Mouse (Mus musculus): ENCODE results near the gene Cc2d2b.
A peak's percentile ranks its signal among the peaks of the same experiment; 100 is the strongest.

Cc2d2b gene

GRCm38 (mm10) chr19:40748559-40748958, at the start of gene Cc2d2b:
Gene Cc2d2b, plus strand, starts transcription at chr19:40748753.
- no peak for DNase-seq (ENCODE audit: low spot score)

GRCm38 (mm10) chr19:40699816-40700215, 48.7 kb upstream of the Cc2d2b start:
- no peak for DNase-seq (ENCODE audit: low spot score)

GRCm38 (mm10) chr19:40702406-40702805, 46.1 kb upstream of the Cc2d2b start:
- no peak for DNase-seq (ENCODE audit: low spot score)

- DNase-seq (ENCODE audit: low spot score) = no peak
Observed at GRCm38 (mm10) chr19:40712889-40713628, 35.5 kb upstream of the Cc2d2b start.

GRCm38 (mm10) chr19:40714700-40715099, 33.9 kb upstream of the Cc2d2b start:
- no peak for DNase-seq (ENCODE audit: low spot score)

DNA sequence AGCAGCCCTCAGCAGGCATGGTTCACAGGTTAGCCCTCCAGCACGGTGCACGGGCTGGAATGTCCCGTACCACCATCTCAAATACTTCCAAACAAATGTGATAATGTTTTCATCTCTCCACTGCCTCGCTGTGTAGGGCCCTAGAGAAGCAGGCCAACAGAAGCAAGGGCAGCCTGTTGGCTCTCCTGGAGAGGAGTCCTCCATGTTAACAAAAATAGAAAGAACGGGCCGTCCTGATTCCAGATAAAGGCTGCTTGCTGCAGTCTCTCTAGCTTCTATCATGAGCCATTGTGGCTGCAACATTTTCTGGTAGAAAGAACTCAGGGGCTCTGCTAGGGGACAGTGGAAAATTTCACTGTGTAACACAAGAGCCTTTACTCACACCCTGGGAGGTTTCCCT, 31.6 kb upstream of the Cc2d2b start:
- no peak for DNase-seq (ENCODE audit: low spot score)

- DNase-seq (ENCODE audit: low spot score) = no peak
Observed at GRCm38 (mm10) chr19:40719439-40720105, 29.0 kb upstream of the Cc2d2b start.

DNA sequence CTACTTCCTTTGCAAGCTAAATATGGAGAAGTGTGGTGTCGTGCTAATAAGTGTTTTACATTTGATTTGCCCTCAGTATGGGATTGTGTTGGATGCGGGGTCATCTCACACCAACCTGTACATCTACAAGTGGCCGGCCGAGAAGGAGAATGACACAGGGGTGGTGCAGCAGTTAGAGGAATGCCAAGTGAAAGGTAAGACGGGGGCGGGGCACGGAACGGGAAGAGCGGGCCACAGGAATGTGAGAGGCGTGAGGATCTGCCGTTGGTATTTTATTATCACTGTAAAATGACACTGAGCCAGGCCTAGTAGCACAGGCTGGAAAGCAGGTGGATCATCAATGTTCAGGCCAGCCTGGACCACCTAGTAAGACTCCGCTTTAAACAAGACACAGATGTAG, 28.2 kb upstream of the Cc2d2b start:
- no peak for DNase-seq (ENCODE audit: low spot score)

DNA sequence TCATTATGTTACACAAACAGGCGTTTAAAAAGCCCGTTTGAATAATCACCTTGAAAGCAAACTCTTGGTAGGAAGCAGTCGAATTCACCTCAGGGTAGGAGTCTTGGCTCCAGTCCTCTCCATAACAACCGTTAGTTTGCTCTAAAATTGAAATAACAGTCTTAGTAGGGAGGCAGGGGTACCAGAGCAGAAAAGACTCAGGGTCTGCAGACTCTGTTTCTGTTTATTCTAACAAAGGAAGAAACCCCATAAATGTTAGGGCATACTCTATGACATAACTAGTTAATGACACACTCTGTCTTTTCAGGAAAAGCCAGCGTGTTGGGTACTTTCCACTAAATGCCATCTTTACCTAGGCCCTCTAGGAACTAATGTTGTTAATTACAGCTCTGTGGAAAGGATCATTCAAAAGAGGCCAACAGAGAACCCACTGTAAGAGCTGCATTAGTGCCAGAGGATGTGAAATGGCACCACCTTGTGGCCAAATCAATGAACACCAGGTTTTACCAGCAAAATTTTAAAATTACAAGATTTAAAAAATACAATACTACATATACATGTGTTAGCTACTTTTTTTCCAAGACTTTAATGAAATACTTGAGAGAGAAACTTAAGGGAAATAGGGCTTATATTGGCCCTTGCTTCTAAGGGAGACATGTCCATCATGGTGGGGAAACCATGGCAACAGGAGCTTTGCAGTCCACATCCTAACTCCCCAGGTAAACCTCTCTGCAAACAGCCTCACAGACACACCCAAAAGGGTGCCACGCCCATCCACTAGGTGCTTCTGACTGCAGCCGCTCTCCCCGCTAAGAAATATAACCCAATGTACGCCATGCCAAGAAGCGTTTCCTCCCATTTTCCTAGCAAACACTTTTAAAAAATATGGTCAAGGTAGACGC, 26.2 kb upstream of the Cc2d2b start:
- DNase-seq (ENCODE audit: low spot score) = peak; percentile 15

- no peak for DNase-seq (ENCODE audit: low spot score)
Observed at GRCm38 (mm10) chr19:40723516-40723915, 25.0 kb upstream of the Cc2d2b start.

GRCm38 (mm10) chr19:40726148-40726547, 22.4 kb upstream of the Cc2d2b start:
- no peak for DNase-seq (ENCODE audit: low spot score)

- DNase-seq (ENCODE audit: low spot score) = no peak
Observed at GRCm38 (mm10) chr19:40726614-40727013, 21.9 kb upstream of the Cc2d2b start.

- no peak for DNase-seq (ENCODE audit: low spot score)
Observed at GRCm38 (mm10) chr19:40728213-40728612, 20.3 kb upstream of the Cc2d2b start.

GRCm38 (mm10) chr19:40728732-40729420, 19.7 kb upstream of the Cc2d2b start:
- no peak for DNase-seq (ENCODE audit: low spot score)

DNA sequence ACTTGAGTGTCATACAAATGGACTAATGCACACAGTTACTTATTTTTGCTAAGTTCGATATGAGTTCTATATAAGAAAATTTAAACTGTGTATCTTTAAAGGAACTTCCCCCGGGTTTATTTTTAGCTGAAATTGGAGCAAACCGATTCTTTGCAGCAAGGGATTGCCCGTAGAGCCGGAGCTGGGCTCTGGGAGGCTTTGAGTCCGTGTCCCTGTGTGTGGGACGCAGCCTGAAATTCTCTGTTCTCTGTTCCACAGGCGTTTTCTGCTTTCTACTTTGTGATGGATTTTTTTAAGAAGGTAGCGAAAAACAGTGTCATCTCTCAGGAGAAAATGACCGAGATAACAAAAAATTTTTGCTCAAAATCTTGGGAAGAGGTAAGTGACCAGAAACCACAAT, 15.1 kb upstream of the Cc2d2b start:
- DNase-seq (ENCODE audit: low spot score) = no peak

- DNase-seq (ENCODE audit: low spot score) = no peak
Observed at GRCm38 (mm10) chr19:40733849-40734248, 14.7 kb upstream of the Cc2d2b start.

- no peak for DNase-seq (ENCODE audit: low spot score)
Observed at GRCm38 (mm10) chr19:40736680-40737512, 11.7 kb upstream of the Cc2d2b start.

DNA sequence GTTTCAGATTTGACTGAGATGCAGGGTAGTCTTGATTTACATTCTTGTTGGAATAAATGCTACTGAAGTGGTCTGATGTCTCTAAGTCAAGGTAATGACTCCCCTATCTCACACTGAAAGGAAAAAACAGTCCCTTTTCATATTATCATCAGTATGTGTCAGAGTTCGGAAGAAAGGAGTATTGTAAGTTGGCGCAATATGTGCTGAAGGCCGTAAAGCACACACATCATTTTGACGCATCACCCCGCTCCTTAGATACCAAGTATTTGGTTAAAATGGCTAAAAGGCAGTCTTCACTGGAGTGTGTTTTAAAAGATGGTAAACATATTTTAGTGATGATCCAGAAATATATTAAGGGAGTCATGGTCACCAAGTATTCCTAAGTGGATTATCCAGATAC, 10.9 kb upstream of the Cc2d2b start:
- DNase-seq (ENCODE audit: low spot score) = no peak

GRCm38 (mm10) chr19:40738683-40739324, 9.7 kb upstream of the Cc2d2b start:
- no peak for DNase-seq (ENCODE audit: low spot score)

DNA sequence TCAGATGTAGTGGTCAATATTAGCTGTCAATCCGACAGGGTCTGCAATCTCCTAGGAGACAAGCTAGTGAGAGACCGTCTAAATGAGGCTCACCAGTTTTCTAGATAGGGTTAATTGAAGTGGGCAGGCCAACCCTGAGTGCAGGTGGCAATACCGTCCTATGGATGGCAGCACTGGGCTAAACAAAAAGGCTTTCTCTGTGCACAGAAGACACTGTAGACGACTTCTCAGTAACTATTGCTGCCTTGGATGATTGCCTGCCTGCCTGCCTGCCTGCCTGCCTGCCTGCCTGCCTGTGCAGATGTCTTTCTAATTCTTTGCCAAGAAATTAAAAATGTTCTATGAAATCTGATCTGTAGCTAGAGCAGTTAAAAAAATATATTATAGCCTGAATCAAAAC, 1.9 kb upstream of the Cc2d2b start:
- no peak for DNase-seq (ENCODE audit: low spot score)

DNA sequence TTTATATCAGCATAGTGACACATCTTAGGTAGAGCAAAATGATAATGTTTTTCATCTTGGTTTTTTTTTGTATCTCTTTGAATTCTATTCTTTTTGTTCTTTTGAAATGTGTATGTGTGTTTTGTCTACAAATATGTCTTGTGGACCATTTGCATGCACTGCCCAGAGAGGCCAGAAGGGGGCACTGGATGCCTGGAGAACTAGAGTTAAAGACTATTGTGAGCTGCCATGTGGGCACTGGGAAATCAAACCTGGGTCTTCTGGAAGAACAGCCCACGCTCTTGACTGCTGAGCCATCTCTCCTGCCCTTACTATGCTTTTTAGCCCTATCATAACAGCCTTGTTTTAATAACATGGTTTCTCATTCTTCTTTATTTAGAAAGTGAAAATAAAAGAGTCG, 5.8 kb downstream of the Cc2d2b start:
- peak; percentile 63 for DNase-seq (ENCODE audit: low spot score)
